Mouse (Mus musculus): ENCODE measurements around the gene Stac2. TPM values are rescaled to one million over a fixed set of nuclear protein-coding genes. Genes with fewer than 3 reads are reported as not detected.

Gene Stac2
- polyA plus RNA-seq, 1 experiment = 1.0 TPM

GRCm38 (mm10) chr11:98018222-98018621 lies 35.0 kb downstream of the Stac2 start:
- Histone ChIP-seq H3K27ac (ENCODE audit: control insufficient read depth, insufficient read depth, low read depth, low read length, poor library complexity) (no peak overlapping the region), H3K4me3 (replicated peaks; ENCODE audit: control insufficient read depth, low read depth, low read length) (no peak overlapping the region), H3K4me1 (ENCODE audit: control insufficient read depth, insufficient read depth, low read length) (no peaks in the 10 kb centered on the region; the same call in 1 of the 2 replicates)
- 47% methylated on average over 6 of the region's 6 CpGs for WGBS
- TF ChIP-seq POLR2A (IDR thresholded peaks at IDR 0.05; ENCODE audit: borderline replicate concordance, control insufficient read depth, low read depth, low read length) (no peak), CTCF (IDR thresholded peaks at IDR 0.05; ENCODE audit: control insufficient read depth, insufficient read depth, low read length) (no peak)

- 68% methylated on average over 4 of the region's 4 CpGs for WGBS
- TF ChIP-seq CTCF (IDR thresholded peaks at IDR 0.05; ENCODE audit: control insufficient read depth, insufficient read depth, low read length) = no peak
- no peak for TF ChIP-seq POLR2A (IDR thresholded peaks at IDR 0.05; ENCODE audit: borderline replicate concordance, control insufficient read depth, low read depth, low read length)
- Histone ChIP-seq H3K4me3 (replicated peaks; ENCODE audit: control insufficient read depth, low read depth, low read length) (no peak overlapping the region), H3K4me1 (ENCODE audit: control insufficient read depth, insufficient read depth, low read length) (no peaks in the 10 kb centered on the region), H3K27ac (ENCODE audit: control insufficient read depth, insufficient read depth, low read depth, low read length, poor library complexity) (no peak overlapping the region)
Observed at GRCm38 (mm10) chr11:98016824-98017223, 36.4 kb downstream of the Stac2 start.

- H3K4me1 ChIP-seq (ENCODE audit: control insufficient read depth, insufficient read depth, low read length) = no peaks in the 10 kb centered on the region
- 91% methylated on average over 5 of the region's 5 CpGs for WGBS
- H3K27ac ChIP-seq (ENCODE audit: control insufficient read depth, insufficient read depth, low read depth, low read length, poor library complexity) = no peak overlapping the region
- H3K4me3 ChIP-seq (replicated peaks; ENCODE audit: control insufficient read depth, low read depth, low read length) = no peak overlapping the region
- TF ChIP-seq POLR2A (IDR thresholded peaks at IDR 0.05; ENCODE audit: borderline replicate concordance, control insufficient read depth, low read depth, low read length) (no peak), CTCF (IDR thresholded peaks at IDR 0.05; ENCODE audit: control insufficient read depth, insufficient read depth, low read length) (no peak)
Observed at GRCm38 (mm10) chr11:98016177-98016576, 37.1 kb downstream of the Stac2 start.

- Histone ChIP-seq H3K4me1 (ENCODE audit: control insufficient read depth, insufficient read depth, low read length) (no peaks in the 10 kb centered on the region; the same call in 1 of the 2 replicates), H3K4me3 (replicated peaks; ENCODE audit: control insufficient read depth, low read depth, low read length) (no peak overlapping the region), H3K27ac (ENCODE audit: control insufficient read depth, insufficient read depth, low read depth, low read length, poor library complexity) (no peak overlapping the region)
- 86% methylated on average over 10 of the region's 10 CpGs for WGBS
- no peak for TF ChIP-seq POLR2A (IDR thresholded peaks at IDR 0.05; ENCODE audit: borderline replicate concordance, control insufficient read depth, low read depth, low read length)
- no peak for TF ChIP-seq CTCF (IDR thresholded peaks at IDR 0.05; ENCODE audit: control insufficient read depth, insufficient read depth, low read length)
Observed at GRCm38 (mm10) chr11:98012831-98013230, 40.4 kb downstream of the Stac2 start.

- TF ChIP-seq CTCF (IDR thresholded peaks at IDR 0.05; ENCODE audit: control insufficient read depth, insufficient read depth, low read length) (no peak), POLR2A (IDR thresholded peaks at IDR 0.05; ENCODE audit: borderline replicate concordance, control insufficient read depth, low read depth, low read length) (no peak)
- Histone ChIP-seq H3K4me1 (ENCODE audit: control insufficient read depth, insufficient read depth, low read length) (no peaks in the 10 kb centered on the region; the same call in 1 of the 2 replicates), H3K4me3 (replicated peaks; ENCODE audit: control insufficient read depth, low read depth, low read length) (no peak overlapping the region), H3K27ac (ENCODE audit: control insufficient read depth, insufficient read depth, low read depth, low read length, poor library complexity) (no peak overlapping the region)
- WGBS = 87% methylated on average over 9 of the region's 9 CpGs
Observed at GRCm38 (mm10) chr11:98011716-98012115, 41.5 kb downstream of the Stac2 start.

- TF ChIP-seq POLR2A (IDR thresholded peaks at IDR 0.05; ENCODE audit: borderline replicate concordance, control insufficient read depth, low read depth, low read length) (no peak), CTCF (IDR thresholded peaks at IDR 0.05; ENCODE audit: control insufficient read depth, insufficient read depth, low read length) (no peak)
- Histone ChIP-seq H3K27ac (ENCODE audit: control insufficient read depth, insufficient read depth, low read depth, low read length, poor library complexity) (no peak overlapping the region), H3K4me3 (replicated peaks; ENCODE audit: control insufficient read depth, low read depth, low read length) (no peak overlapping the region), H3K4me1 (ENCODE audit: control insufficient read depth, insufficient read depth, low read length) (no peaks in the 10 kb centered on the region; the same call in 1 of the 2 replicates)
- WGBS = 19% methylated on average over 11 of the region's 11 CpGs
Observed at GRCm38 (mm10) chr11:98008087-98008486, 45.2 kb downstream of the Stac2 start.

- no peaks in the 10 kb centered on the region; the same call in 1 of the 2 replicates for H3K4me1 ChIP-seq (ENCODE audit: control insufficient read depth, insufficient read depth, low read length)
- TF ChIP-seq POLR2A (IDR thresholded peaks at IDR 0.05; ENCODE audit: borderline replicate concordance, control insufficient read depth, low read depth, low read length) = no peak
- TF ChIP-seq CTCF (IDR thresholded peaks at IDR 0.05; ENCODE audit: control insufficient read depth, insufficient read depth, low read length) = no peak
- H3K27ac ChIP-seq (ENCODE audit: control insufficient read depth, insufficient read depth, low read depth, low read length, poor library complexity) = no peak overlapping the region
- H3K4me3 ChIP-seq (replicated peaks; ENCODE audit: control insufficient read depth, low read depth, low read length) = no peak overlapping the region
- WGBS = 85% methylated on average over 10 of the region's 10 CpGs
Observed at GRCm38 (mm10) chr11:98005686-98006085, 47.6 kb downstream of the Stac2 start.

GRCm38 (mm10) chr11:98005076-98005475 lies 48.2 kb downstream of the Stac2 start:
- no peaks in the 10 kb centered on the region; the same call in 1 of the 2 replicates for H3K4me1 ChIP-seq (ENCODE audit: control insufficient read depth, insufficient read depth, low read length)
- TF ChIP-seq POLR2A (IDR thresholded peaks at IDR 0.05; ENCODE audit: borderline replicate concordance, control insufficient read depth, low read depth, low read length) (no peak), CTCF (IDR thresholded peaks at IDR 0.05; ENCODE audit: control insufficient read depth, insufficient read depth, low read length) (no peak)
- no peak overlapping the region for H3K27ac ChIP-seq (ENCODE audit: control insufficient read depth, insufficient read depth, low read depth, low read length, poor library complexity)
- 78% methylated on average over 13 of the region's 13 CpGs for WGBS
- H3K4me3 ChIP-seq (replicated peaks; ENCODE audit: control insufficient read depth, low read depth, low read length) = no peak overlapping the region

GRCm38 (mm10) chr11:98004161-98004560 lies 49.1 kb downstream of the Stac2 start:
- no peak for TF ChIP-seq POLR2A (IDR thresholded peaks at IDR 0.05; ENCODE audit: borderline replicate concordance, control insufficient read depth, low read depth, low read length)
- no peak for TF ChIP-seq CTCF (IDR thresholded peaks at IDR 0.05; ENCODE audit: control insufficient read depth, insufficient read depth, low read length)
- no peak overlapping the region for H3K27ac ChIP-seq (ENCODE audit: control insufficient read depth, insufficient read depth, low read depth, low read length, poor library complexity)
- H3K4me1 ChIP-seq (ENCODE audit: control insufficient read depth, insufficient read depth, low read length) = peaks cover 4% of the 10 kb centered on the region
- no peak overlapping the region for H3K4me3 ChIP-seq (replicated peaks; ENCODE audit: control insufficient read depth, low read depth, low read length)
- 67% methylated on average over 8 of the region's 8 CpGs for WGBS

Data from bone marrow, adult 2 months (tissue).